Comparison of ENCODE assay signal across 11 mouse cellular contexts in genomic region chr14:71249387-71249965, GRCm38 (mm10).
A peak's percentile ranks its signal among the peaks of the same experiment; 100 is the strongest.
DNase-seq lines count a peak whose midpoint lies in the region; ATAC-seq lines count a peak whose summit lies in the region.
"Had no signal": no experiment of that assay in that cellular context is flagged by ENCODE, and none has a peak within 500 bp of the region (broad histone marks: within the 10 kb centered on the region; RNA-seq: fewer than 3 reads in every experiment).

No protein-coding gene starts in this region.

- H3K4me1 ChIP-seq in hindbrain, embryonic 10.5 days (replicated peaks): peaks cover 6% of the 10 kb centered on the region; the same call in 1 of the 2 replicates
- H3K4me1 ChIP-seq in midbrain, embryonic 11.5 days (ENCODE audit: control insufficient read depth, insufficient read depth, low read length): no peaks in the 10 kb centered on the region

- no peaks in the 10 kb centered on the region for H3K27me3 ChIP-seq in hindbrain, embryonic 10.5 days (ENCODE audit: insufficient read depth, poor library complexity, severe bottlenecking)
- H3K27me3 ChIP-seq in midbrain, embryonic 11.5 days (ENCODE audit: control insufficient read depth, insufficient read depth, low read length): no peaks in the 10 kb centered on the region

- DNase-seq in cerebellum, postnatal 36 days: peak; percentile 9 to 24
- no peak for DNase-seq in cerebellum, adult 9-10 months
- peak; percentile 40 for DNase-seq in Muller cell, postnatal 12 days (ENCODE audit: inconsistent ontology term)
- no peak for DNase-seq in hindbrain, embryonic 10.5 days (ENCODE audit: low spot score)
- no peak for DNase-seq in midbrain, embryonic 11.5 days (ENCODE audit: low spot score, missing footprints)
- DNase-seq in ovary, postnatal 10 days (ENCODE audit: low spot score): no peak
- no peak for DNase-seq in adrenal gland, adult 18-20 months (ENCODE audit: low spot score in 2 of 2)
- no peak for DNase-seq in right cerebral cortex, postnatal 4 days
- DNase-seq: B cell, adult 2 months; thymus, adult 2 months had no signal

- peak; percentile 70 for ATAC-seq in midbrain, embryonic 11.5 days (ENCODE audit: low FRiP score)

- no peak overlapping the region for H3K9ac ChIP-seq in midbrain, embryonic 11.5 days (ENCODE audit: low read length)

- H3K4me3 ChIP-seq in hindbrain, embryonic 10.5 days: no peak overlapping the region
- no peak overlapping the region for H3K4me3 ChIP-seq in midbrain, embryonic 11.5 days (ENCODE audit: low read depth, low read length)

- peak overlapping the region; percentile 69 for H3K27ac ChIP-seq in hindbrain, embryonic 10.5 days
- H3K27ac ChIP-seq in midbrain, embryonic 11.5 days (ENCODE audit: low read depth, low read length): peak overlapping the region; percentile 5; the same call in 1 of the 2 replicates

- H3K4me2 ChIP-seq in midbrain, embryonic 11.5 days: no peak overlapping the region
- H3K4me2 ChIP-seq: heart, embryonic 11.5 days had no signal

- no peaks in the 10 kb centered on the region for H3K36me3 ChIP-seq in hindbrain, embryonic 10.5 days
- no peaks in the 10 kb centered on the region for H3K36me3 ChIP-seq in midbrain, embryonic 11.5 days (ENCODE audit: control insufficient read depth, insufficient read depth, low read length)

- H3K9me3 ChIP-seq in hindbrain, embryonic 10.5 days: no peaks in the 10 kb centered on the region
- H3K9me3 ChIP-seq in midbrain, embryonic 11.5 days (ENCODE audit: control insufficient read depth, low read length): no peaks in the 10 kb centered on the region

- 59% methylated on average over 7 of the region's 7 CpGs for WGBS in hindbrain, embryonic 10.5 days
- 51% methylated on average over 7 of the region's 7 CpGs for WGBS in midbrain, embryonic 11.5 days

Comparison
In these comparisons a context has a peak if more than half of its experiments do, and no peak if none do; other contexts are left out.
1. DNase-seq: peak in cerebellum, postnatal 36 days (2 of 2) and Muller cell, postnatal 12 days (single experiment); none in cerebellum, adult 9-10 months (single experiment), hindbrain, embryonic 10.5 days (single experiment), midbrain, embryonic 11.5 days (single experiment), ovary, postnatal 10 days (single experiment), adrenal gland, adult 18-20 months (0 of 2) and right cerebral cortex, postnatal 4 days (single experiment).